Mouse (Mus musculus) right cerebral cortex, postnatal 25 days (tissue): ENCODE data around the gene Pex26.

Experiments used
- DNase-seq: peaks from one replicate; pipeline ENCODE4 v3.0.0; 2022

The Pex26 gene

DNA sequence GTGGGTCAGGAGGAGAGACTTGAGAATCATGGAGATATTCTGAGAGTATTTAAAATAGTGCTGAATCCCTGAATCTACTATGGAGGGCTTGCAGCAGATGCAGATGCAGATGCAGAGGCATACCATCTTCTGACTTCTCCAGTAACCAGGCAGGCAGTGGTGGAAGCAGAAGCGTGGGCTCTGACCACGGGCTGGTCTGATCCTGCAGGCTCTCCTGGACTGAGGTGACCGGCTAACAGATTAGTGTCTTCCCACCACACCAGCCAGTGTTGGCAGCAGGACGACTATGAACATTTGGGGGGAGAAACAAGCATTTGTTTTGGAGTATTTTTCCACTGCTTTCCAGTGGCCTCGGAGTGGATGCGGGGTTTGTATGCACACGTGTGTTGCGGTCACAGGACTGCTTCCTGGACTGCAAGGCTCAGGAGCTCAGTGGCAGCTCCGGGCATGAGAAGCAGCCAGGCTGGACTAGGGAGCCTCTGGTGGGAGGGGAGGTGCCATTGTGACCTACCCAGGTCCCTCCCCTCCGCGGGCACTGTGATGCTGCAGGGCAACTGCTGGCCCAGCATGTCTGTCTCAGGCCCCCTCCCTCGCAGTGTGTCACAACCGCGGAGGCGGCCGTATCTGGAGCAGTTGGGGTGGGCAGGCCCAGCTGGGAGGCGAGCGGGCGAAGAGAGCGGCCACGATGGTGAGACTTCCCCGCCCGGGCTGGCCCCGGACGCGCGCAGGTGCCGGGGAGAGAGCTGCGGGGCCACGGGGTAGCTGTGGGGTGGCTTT, 26.9 kb downstream of the Pex26 start, which contains the start of gene Tuba8:
Tuba8 (plus strand) TSS at position 548 of the 777 bp plus-strand sequence.
- peak; percentile 66 for DNase-seq

DNA sequence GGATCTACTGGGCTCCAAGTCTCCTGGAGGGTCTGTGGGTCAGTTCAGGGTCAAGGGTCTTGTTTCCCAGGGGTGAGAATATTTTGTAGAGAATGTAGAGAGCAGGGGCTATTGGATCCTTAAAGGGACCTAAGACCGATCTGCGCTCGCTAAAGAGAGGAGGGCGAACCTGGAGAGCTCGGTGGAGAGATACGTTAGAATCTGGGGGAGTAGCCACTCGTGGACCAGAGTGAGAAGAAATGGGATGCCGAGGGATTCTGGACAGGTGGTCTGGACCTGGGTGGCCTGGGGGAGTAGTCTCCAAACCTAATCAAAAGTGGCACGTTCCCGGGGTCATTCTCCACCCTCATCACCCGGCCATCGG, 27.4 kb downstream of the Pex26 start:
- no peak for DNase-seq

DNA sequence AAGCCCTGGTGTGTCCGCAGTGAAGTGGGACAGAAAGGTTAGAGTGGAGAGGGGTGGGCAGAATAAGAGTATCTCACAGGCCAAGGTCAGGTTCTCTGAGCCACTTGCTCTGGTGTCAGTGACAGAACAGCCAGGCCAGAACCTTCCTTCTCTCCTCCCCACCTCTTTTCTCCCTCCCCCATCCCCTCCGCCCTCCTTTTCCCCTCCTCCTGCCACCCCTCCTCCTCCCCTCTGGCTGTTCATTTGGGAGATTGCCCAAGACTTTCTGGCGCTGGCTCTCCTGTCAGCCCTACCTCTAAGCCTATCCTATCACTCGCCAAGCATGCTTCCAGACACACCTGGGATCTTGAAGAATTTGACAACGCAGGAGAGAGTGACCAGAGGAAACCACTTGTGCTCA, 28.3 kb downstream of the Pex26 start:
- DNase-seq: no peak

DNA sequence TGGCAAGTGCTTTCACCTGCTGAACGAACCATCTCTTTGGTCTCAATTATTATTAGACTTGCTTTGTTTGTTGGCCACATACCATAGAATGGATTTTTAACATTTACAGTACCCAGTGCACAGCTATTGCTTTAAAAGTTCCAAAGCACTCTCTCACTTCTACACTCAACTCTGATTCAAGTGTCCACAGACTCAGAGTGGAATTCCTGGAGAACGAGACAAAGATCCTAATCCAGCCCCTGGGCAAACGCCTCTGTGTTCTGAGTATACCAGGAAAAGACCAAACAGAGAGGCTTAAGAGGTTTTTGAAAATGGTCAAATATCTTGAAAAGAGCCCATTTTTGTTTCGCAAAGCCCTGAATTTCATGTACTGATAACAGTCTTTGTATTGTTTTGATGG, 29.5 kb downstream of the Pex26 start:
- DNase-seq: no peak

DNA sequence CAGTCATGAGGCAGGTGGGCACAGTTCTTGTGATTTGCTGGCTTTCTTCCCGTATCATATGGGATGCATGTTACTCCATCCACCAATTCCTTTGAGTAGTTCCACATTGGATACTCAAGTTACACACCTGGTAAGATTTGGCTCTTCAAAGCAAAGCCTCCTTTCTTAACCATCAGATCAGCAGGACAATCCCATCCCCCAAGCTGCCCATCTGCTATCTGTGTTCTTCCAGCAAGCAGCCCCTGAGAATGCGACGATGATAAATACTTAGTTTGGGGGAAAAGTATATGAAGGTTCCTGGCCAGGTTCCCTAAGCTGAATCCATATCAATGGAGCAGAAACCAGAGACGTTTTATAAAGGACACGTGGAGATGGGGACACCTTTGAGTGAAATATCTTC, 30.8 kb downstream of the Pex26 start:
- DNase-seq: no peak

DNA sequence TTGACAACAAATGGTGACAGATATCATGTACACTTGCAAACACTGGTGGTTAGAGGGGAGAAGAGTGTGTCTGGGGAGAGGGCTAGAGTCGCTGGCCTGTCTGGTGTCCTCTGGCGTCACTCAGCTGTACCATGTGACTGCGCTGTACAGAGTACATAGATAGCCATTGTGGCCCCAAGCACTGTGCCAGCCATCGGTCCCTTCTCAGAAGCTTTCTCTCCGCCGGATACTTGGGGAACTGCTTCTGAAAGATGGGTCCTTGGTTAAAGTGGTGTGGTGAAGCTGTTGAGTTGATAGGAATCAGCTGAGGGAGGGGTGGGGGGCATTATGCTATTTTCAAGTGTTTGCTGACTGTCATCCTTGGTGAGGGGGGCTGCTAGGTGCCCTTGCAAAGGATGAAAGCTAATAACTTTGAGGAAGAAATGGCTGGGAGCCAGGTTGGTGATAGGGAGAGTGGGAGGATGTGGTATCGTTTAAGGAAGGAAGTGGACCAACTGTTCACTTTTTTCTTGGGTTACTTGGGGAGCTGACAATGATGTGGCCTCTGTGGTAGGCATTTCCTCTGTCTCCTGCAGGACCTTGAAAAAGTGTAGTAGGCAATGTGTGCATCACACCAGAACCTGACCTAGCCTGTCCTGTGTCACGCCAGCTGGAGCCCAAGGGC, 31.3 kb downstream of the Pex26 start:
- DNase-seq: no peak

DNA sequence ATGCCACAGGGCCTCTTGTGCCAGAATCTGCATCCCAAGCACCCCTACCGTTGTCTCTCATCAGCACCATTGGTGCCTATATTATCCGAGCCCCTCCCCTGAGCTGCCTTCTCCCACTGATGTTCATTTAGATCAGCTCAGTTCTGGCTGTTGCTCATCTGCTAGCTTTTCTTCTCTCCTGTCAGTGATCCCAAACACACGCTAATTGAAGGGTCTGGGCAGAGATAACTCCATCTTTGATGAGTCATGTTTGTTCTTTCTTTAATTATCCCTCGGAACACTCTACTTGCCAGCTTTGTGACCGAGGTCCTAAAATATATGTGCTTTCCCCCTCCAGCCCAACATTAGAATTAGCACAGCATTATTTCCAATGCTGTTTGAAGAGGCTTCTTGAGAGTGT, 31.9 kb downstream of the Pex26 start:
- no peak for DNase-seq

DNA sequence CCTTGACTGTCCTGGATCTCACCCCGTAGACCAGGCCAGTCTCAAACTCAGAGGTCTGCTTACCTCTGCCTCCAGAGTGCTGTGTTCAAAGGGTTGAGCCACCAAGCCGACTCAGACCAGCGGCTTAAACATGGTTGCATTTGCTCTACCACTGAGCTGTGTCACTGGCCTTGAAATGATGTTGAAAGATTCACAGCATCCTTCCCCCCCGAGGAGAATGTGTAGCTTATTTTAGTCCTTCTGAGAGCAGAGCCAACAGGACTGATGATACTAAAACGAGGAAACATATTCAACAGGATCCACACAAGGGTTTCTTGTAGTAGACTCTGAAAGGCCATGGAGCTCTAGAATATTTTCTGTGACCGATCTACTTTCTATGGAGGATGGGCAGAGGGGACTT, 32.4 kb downstream of the Pex26 start:
- no peak for DNase-seq

DNA sequence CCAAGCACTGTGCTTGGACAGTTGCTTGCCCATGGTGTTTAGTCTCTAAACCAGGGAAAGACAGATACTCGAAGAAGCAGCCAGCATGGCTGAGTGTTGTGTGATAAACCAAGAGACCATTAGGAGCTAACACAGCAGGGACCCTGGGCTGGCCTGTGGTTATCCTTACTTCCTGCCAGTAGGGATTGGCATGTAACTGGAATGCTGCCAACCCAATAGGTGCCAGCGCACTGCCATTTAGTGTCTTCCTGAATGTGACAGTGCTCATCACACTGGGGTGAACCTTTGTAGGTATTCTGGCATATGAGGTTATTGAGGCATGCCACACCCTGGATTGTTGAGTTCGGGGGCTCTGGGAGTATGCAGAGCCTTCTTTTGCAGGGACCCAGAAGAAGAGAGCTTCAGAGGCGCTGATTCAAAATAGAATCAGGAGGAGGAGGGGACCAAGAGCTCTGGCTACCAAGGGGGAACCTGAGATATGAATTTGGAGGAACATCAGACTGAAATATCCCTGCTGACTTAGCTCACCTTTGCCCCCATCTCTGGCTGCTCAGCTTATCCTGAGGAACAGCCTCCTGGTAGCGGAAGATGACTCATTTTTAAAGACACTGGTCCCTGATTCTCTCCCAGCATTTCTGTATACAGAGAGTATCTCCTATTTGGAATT, 33.3 kb downstream of the Pex26 start:
- DNase-seq: no peak

DNA sequence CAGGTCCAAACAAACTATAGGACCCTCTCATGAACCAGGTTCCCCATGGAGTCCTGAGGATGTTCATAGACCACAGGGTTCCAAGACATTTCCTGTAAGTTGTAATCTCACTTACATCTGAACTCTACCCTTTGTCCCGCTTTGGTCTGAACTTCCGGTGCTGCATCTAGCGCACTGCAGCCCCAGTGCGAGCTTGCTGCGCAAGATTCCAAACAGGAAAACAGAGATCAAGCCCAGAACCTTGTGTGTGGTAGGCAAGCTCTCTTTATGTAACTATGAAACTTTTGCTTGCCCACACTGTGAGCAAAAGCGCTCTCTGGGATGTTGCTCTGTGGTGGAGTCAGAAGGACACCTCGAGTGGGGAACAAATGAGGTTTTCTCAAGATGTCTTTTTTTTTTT, 34.5 kb downstream of the Pex26 start:
- no peak for DNase-seq

DNA sequence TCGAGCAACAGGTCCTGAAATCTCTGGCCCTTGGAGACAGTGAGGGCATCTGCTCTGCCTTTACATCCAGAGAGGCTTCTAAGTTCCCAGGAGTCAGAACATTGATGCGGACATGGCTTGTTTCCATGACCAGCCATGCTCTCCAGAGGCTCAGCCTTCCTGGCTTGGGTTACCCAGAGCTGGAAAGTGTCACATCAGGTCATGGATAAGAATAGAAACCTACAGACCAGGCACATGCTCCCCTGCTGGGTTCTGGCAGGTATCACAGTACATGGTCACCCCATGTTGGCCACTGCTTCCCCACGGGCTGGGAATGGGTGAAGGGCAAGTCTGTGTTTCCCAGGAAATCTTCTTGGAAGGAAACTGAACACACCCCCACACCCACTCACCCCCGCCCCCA, 35.9 kb downstream of the Pex26 start:
- no peak for DNase-seq

DNA sequence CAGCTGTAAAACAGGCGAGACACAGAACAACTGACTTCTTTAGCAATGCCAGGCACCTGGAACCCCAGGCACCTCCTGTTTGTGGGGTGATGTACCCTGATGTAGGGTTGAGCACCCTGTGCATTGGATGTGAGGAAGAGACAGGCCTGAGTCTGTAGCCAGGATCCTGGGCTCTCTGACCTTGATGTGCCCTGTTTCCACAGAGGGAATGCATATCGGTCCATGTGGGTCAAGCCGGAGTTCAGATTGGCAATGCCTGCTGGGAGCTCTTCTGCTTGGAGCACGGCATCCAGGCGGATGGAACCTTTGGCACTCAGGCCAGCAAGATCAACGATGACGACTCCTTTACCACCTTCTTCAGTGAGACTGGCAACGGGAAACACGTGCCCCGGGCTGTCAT, 36.7 kb downstream of the Pex26 start:
- DNase-seq: no peak

DNA sequence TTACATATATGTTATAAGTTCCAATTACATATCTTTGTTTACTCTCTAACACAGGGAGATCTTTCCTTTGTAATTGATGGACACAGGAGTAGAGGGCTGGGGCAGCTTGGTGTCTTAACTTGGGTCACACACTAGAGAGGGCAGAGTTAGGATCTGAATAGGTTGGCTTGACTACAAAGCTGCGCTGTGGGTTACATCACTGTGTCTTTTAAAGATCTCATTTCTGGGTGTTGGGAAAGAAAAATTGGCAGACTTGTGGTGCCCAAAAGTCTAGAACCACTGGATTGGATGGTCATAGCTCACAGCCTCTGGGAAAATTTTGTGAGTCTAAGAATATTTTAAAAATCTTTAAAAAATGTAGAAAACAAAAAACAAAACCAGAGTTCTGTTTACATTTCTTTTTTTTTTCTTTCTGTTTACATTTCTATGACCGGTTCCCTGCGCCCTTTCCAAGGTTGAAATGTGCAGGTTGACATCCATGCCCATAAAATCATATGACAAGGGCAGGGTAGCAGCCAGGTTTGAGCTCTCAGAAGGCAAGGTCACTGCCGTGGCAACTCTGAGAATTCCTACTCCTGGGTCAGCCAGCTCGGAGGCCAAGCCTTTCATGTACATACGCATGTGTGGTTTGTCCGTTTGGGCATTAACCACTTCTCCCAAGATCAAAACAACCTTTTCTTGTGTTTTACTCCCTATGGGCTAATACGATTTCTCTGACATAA, 38.6 kb downstream of the Pex26 start:
- no peak for DNase-seq

DNA sequence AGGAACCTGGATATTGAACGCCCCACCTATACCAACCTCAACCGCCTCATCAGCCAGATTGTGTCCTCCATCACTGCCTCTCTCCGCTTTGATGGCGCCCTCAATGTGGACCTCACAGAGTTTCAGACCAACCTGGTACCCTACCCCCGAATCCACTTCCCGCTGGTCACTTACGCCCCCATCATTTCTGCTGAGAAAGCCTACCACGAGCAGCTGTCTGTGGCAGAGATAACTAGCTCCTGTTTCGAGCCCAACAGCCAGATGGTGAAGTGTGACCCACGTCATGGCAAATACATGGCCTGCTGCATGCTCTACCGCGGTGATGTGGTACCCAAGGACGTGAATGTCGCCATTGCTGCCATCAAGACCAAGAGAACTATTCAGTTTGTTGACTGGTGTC, 39.5 kb downstream of the Pex26 start:
- DNase-seq: no peak

DNA sequence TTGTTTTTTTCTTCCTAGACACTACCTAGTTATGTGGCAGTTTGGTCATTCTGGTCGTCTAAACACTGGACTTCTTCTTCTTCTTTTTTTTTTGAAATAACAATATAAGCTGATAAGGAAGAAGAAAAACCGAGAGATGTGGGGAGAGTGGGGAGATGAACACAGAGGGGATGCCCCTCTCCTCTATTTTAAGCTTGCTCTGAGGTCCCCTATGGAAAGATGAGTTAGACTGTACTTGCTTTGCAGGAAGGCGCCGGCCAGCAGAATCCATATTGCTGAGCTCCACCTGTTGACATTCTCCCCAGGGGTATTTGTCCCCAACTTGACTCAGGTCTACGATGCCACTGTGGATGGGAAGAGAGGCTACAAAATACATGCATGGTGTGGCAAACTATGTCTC, 40.6 kb downstream of the Pex26 start:
- no peak for DNase-seq

DNA sequence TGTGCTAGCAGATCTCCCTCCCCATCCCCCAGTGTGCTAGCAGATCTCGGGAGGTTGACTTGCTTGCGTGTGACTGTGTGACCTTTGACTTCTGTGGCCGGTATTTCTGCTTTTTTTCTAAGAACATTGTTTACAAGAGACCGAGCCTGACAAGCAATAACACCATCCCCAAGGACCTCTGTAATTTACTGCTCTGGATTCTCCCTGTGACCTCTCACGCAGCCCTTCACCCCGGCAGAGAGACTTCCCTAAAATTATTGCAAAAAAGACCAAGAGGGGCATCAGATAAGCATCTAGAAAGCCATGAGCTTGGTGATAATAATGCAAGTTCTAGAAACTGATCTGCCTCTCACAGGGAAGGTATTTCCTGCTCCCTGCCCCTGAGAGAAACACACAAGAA, 41.5 kb downstream of the Pex26 start:
- DNase-seq: no peak

DNA sequence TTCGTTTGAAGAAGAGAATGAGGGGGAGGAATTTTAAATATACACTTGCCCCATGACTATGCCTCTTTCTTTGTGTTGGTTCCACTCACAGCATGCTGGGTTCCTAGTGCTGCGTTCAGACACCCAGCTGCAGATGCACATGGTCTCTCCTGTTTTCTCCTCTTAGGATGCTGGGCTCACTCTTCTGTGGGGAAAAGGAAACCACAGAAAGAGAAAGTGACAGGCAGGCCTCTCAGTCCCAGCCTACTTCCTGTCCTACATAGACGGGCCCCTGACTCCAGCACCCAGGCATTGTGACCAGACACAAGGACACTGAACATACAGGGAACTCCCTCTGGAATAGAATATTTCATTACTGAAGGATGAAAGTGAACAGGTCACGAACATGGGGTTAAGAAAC, 42.6 kb downstream of the Pex26 start:
- no peak for DNase-seq

DNA sequence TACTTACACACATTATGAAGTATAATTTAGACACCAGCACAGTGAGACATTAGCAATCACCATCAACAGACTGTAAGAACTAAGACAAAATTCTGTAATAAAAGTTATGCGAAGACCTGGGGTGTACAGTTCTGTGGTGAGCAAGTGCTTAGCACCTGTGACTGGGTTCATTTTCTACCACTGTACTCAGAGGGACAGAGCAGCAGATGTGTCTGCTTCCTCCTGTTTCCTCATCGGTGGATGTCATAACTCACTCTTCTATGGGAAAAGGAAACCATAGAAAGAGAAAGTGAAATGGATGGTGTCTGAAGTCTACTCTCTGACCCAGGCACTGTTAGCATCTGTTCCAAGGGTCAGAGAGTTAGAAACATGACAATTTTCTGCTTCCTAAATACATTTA, 43.3 kb downstream of the Pex26 start:
- DNase-seq: no peak

DNA sequence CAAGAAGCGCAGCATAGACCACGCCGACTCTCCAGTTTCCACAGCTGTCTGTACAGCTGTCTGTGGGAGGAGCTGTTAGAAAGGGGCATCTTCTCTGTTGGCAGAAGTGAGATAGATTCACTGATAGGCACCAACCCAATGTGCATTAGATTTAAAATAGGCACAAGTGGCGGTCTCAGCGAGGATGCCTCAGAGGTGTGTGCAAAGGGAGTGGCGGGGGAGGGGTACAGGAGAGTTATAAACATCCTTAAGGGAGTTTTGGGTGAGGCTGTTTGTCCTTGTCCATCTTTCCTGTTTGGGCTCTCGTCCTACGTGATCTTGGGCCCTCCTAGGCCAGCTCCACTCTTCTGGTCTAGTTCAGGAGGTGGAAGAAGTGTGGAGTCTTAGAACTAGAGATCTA, 45.0 kb downstream of the Pex26 start:
- DNase-seq: no peak

DNA sequence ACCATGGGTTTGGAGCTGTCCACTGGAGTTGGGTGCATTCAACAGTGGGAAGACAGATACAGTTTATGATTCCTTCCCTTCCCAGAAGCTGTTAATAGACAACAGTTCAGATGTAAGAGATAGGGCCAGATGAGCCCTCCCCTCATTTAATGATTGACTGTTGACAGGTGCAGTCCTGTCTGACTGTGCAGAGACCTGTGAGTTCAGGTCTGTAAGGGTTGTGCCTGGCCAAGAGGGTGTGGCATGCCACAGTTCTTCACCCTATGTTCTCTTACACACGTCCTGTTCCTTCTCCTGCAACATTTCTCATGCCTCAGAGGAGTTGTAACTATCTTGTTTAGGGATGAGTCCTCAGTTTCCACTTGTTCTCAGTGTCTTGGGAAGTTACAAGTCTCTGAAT, 49.2 kb downstream of the Pex26 start:
- DNase-seq: no peak

DNA sequence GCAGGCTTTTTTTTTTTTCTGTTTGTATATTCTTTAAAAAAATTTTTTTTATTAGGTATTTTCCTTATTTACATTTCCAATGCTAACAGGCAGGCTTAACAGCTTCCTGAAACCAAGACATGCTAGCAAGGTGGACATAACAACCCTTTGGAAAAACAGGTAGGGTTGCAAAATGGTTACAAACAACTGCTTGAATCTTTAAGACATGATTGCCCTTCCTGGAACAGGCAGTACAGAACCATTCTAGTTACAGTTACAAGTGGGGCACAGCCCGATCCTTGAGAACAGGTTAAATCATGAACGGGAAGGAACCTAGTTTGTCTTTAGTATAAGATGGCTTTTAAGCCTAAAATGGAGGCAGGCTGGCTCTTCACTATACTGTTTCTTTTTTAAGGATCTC, 52.9 kb downstream of the Pex26 start:
- no peak for DNase-seq

DNA sequence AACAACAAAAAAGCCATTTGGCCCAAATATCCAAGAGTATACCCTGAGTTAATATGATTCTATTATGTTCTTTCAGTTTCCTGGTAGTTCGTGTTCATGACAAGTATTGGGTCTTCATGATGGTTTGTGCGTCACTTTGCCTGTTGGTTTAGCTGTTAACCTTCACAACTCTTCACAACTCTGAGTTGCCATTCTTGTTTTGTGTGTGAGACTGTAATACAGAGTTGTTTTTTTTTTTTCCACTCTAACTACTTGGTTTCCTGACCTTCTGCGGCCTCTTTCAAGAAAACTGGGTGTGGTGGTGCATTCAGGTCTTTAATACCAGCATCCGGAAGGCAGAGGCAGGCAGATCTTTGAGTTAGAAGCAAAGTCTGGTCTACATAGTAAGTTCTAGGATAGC, 54.7 kb downstream of the Pex26 start:
- no peak for DNase-seq

DNA sequence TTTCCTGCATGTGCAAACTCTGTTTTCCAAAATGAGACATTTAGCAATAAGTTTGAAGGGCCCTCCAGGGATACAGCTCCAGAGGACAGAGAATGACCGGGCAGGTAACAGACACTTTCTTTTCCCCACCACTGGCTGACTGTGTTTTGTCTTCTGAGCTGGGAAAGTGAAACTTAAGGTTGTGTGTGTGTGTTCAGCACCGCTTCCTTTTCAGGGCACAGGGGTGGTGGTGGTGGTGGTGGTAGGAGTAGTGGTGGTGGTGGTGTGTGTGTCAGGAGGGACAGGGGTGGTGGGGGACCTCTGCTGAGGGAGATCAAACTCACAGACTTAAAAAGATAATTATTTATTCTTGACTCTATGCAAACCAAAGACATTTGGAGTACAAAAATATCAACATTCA, 58.3 kb downstream of the Pex26 start:
- DNase-seq: no peak

DNA sequence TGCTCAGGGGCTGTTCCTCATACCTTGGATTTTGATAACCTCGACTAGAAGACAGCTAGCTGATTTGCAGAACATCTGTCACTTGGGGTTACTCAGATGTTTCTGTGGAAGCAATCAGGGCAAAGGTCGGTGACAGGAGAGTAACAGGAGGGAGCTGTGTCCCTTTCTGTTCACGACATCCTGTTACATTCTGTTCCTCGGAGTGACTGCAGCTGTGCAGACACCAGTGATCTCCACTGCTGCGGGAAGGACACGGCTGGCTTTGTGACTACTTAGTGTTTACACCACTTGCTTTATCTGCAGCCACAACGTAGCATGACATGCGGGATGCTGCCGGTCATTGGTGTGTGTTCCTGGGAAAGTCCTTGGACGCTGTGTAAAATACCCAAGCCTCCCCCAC, 59.7 kb downstream of the Pex26 start:
- DNase-seq: no peak
